Mouse (Mus musculus): Measurements from ENCODE around the gene Calm3.

Calm3 gene

GRCm38 (mm10) chr7:16940292-16940691 lies 16.4 kb upstream of the Calm3 start:
- DNase-seq, result peak; percentile 62

GRCm38 (mm10) chr7:16938117-16938791 lies 14.3 kb upstream of the Calm3 start:
- DNase-seq, result no peak

GRCm38 (mm10) chr7:16937312-16937711 lies 13.4 kb upstream of the Calm3 start:
- DNase-seq, result no peak

- DNase-seq, result peak; percentile 71
Observed at GRCm38 (mm10) chr7:16932704-16933577, 9.0 kb upstream of the Calm3 start.

- peak; percentile 88 for DNase-seq
Observed at GRCm38 (mm10) chr7:16931968-16932627, 8.2 kb upstream of the Calm3 start.

- peak; percentile 80 for DNase-seq
Observed at GRCm38 (mm10) chr7:16930850-16931249, 6.9 kb upstream of the Calm3 start.

- DNase-seq, result no peak
Observed at GRCm38 (mm10) chr7:16928341-16928740, 4.4 kb upstream of the Calm3 start.

GRCm38 (mm10) chr7:16923283-16924036 lies 454 bp downstream of the Calm3 start:
- DNase-seq, result no peak

- peak; percentile 55 for DNase-seq
Observed at GRCm38 (mm10) chr7:16922360-16922973, 1.4 kb downstream of the Calm3 start.

GRCm38 (mm10) chr7:16921881-16922335 lies 2.0 kb downstream of the Calm3 start:
- DNase-seq, result peak; percentile 56

- DNase-seq, result no peak
Observed at GRCm38 (mm10) chr7:16920818-16921791, 2.8 kb downstream of the Calm3 start.

GRCm38 (mm10) chr7:16920150-16920579 lies 3.7 kb downstream of the Calm3 start:
- no peak for DNase-seq

GRCm38 (mm10) chr7:16919395-16920149 lies 4.3 kb downstream of the Calm3 start:
- no peak for DNase-seq

GRCm38 (mm10) chr7:16918670-16919069 lies 5.2 kb downstream of the Calm3 start:
- no peak for DNase-seq

GRCm38 (mm10) chr7:16918014-16918413 lies 5.9 kb downstream of the Calm3 start:
- DNase-seq, result no peak

GRCm38 (mm10) chr7:16917447-16917846 lies 6.5 kb downstream of the Calm3 start:
- DNase-seq, result no peak

GRCm38 (mm10) chr7:16916342-16917265 lies 7.3 kb downstream of the Calm3 start:
- DNase-seq, result peak; percentile 57

- DNase-seq, result no peak
Observed at GRCm38 (mm10) chr7:16915461-16916340, 8.2 kb downstream of the Calm3 start.

Data from kidney, postnatal 14 days (tissue).